Mouse (Mus musculus): ENCODE data around the gene Tspan9. TPM values are rescaled to one million over a fixed set of nuclear protein-coding genes. Genes with fewer than 3 reads are reported as not detected.

The Tspan9 gene
- polyA plus RNA-seq, 2 experiments, result 134 to 151 TPM

DNA sequence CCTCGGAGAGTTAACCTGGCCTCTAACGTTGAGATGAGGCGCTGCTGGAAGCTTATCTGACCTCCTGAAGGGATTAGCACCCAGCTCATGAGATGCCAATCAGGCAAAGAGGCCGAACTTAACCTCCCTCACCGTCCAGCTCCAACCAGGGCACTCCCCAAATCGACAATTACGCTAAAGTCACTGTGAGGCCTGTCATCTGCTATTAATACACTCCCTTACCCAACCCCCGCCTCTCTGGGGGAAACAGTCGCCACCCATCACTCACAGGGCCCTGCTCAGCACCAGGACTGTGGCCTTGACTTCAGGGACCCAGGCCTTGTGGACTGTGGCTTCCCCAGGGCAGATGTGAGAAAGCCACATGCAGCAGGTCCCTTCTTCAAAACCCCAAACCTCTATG is 157.0 kb downstream of the Tspan9 start:
- no peak for ATAC-seq (ENCODE audit: low FRiP score, low read depth)
- no peaks in the 10 kb centered on the region for H3K9me3 ChIP-seq (ENCODE audit: control insufficient read depth, low read length)
- WGBS, result 41% methylated on average over 9 of the region's 9 CpGs
- H3K27ac ChIP-seq (replicated peaks; ENCODE audit: low read depth, low read length), result no peak overlapping the region
- TF ChIP-seq POLR2A (IDR thresholded peaks at IDR 0.05; ENCODE audit: borderline replicate concordance, extremely low read depth, insufficient read depth, insufficient read length), result no peak
- no peak for DNase-seq (ENCODE audit: low spot score)
- no peaks in the 10 kb centered on the region; the same call in 1 of the 2 replicates for H3K36me3 ChIP-seq (ENCODE audit: control insufficient read depth, insufficient read depth, low read length)
- H3K27me3 ChIP-seq (ENCODE audit: control insufficient read depth, insufficient read depth, low read length), result no peaks in the 10 kb centered on the region
- no peak overlapping the region for H3K4me3 ChIP-seq (replicated peaks; ENCODE audit: low read length)
- no peak overlapping the region for H3K9ac ChIP-seq (ENCODE audit: low read depth, low read length, severe bottlenecking)
- no peak overlapping the region for H3K4me2 ChIP-seq (replicated peaks; ENCODE audit: low read depth, low read length, severe bottlenecking)
- peaks cover 12% of the 10 kb centered on the region for H3K4me1 ChIP-seq (ENCODE audit: control insufficient read depth, insufficient read depth, low read length)

DNA sequence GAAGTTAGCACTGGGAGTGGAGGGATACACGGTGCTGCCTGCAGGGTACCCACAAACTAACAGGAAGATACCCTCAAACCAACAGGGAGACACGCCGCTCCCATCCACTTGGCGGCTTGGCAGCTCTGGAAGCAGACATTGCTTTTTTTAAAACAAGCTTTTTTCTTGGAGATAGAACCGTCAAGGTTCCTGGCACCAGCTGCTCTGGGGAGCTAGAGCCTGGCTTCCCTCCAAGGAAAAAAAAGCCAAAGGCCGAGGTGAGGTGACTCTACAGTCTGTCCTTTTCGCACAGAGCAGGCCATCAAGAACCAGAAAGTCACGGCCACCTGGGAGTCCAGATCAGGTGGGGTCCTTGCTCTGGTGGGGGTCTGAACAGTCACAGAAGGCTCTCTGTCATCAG is 162.2 kb downstream of the Tspan9 start:
- no peak for DNase-seq (ENCODE audit: low spot score)
- no peaks in the 10 kb centered on the region for H3K27me3 ChIP-seq (ENCODE audit: control insufficient read depth, insufficient read depth, low read length)
- no peak for ATAC-seq (ENCODE audit: low FRiP score, low read depth)
- no peak overlapping the region for H3K4me2 ChIP-seq (replicated peaks; ENCODE audit: low read depth, low read length, severe bottlenecking)
- H3K9me3 ChIP-seq (ENCODE audit: control insufficient read depth, low read length), result no peaks in the 10 kb centered on the region
- 60% methylated on average over 8 of the region's 8 CpGs for WGBS
- no peak overlapping the region for H3K27ac ChIP-seq (replicated peaks; ENCODE audit: low read depth, low read length)
- H3K36me3 ChIP-seq (ENCODE audit: control insufficient read depth, insufficient read depth, low read length), result no peaks in the 10 kb centered on the region; the same call in 1 of the 2 replicates
- no peak overlapping the region for H3K4me3 ChIP-seq (replicated peaks; ENCODE audit: low read length)
- peaks cover 13% of the 10 kb centered on the region for H3K4me1 ChIP-seq (ENCODE audit: control insufficient read depth, insufficient read depth, low read length)
- no peak for TF ChIP-seq POLR2A (IDR thresholded peaks at IDR 0.05; ENCODE audit: borderline replicate concordance, extremely low read depth, insufficient read depth, insufficient read length)
- no peak overlapping the region for H3K9ac ChIP-seq (ENCODE audit: low read depth, low read length, severe bottlenecking)

DNA sequence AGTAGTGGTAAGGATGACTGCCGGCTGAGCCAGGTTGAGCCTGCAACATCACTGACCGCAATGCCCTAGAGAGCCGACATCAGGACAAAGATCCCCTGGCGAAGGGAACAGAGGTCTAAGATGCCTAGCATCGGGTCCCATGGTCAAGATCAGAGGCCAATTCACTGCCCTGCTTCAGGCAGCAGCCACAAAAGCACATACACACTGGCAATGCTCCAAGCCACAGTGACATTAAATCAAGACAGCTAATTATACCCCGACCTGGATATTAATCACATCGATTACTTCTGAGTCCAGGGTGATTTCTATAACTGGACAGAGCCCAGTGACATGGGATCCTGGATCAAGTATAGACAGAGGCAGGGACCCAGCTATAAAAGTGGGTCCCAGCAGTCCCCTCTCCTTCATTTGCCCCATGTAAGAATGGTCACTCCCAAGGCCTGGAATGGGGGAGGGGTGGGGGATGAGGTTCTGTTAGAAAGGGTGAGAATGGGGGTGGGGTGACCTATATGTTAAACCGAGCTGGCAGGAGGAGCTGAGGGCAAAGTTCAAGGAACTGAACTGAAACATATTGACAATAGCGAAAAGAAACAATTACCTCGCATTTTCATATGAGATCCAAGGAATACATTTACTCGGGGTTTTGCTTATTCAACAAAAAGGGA is 162.9 kb downstream of the Tspan9 start:
- WGBS, result 74% methylated on average over 11 of the region's 11 CpGs
- Histone ChIP-seq H3K9me3 (ENCODE audit: control insufficient read depth, low read length) (no peaks in the 10 kb centered on the region), H3K4me2 (replicated peaks; ENCODE audit: low read depth, low read length, severe bottlenecking) (no peak overlapping the region), H3K27ac (replicated peaks; ENCODE audit: low read depth, low read length) (no peak overlapping the region), H3K9ac (ENCODE audit: low read depth, low read length, severe bottlenecking) (no peak overlapping the region), H3K27me3 (ENCODE audit: control insufficient read depth, insufficient read depth, low read length) (no peaks in the 10 kb centered on the region), H3K4me3 (replicated peaks; ENCODE audit: low read length) (no peak overlapping the region), H3K4me1 (ENCODE audit: control insufficient read depth, insufficient read depth, low read length) (peaks cover 9% of the 10 kb centered on the region), H3K36me3 (ENCODE audit: control insufficient read depth, insufficient read depth, low read length) (no peaks in the 10 kb centered on the region; the same call in 1 of the 2 replicates)
- no peak for TF ChIP-seq POLR2A (IDR thresholded peaks at IDR 0.05; ENCODE audit: borderline replicate concordance, extremely low read depth, insufficient read depth, insufficient read length)
- DNase-seq (ENCODE audit: low spot score) (no peak), ATAC-seq (ENCODE audit: low FRiP score, low read depth) (no peak)

- no peak overlapping the region for H3K9ac ChIP-seq (ENCODE audit: low read depth, low read length, severe bottlenecking)
- H3K27me3 ChIP-seq (ENCODE audit: control insufficient read depth, insufficient read depth, low read length), result no peaks in the 10 kb centered on the region
- 92% methylated on average over 5 of the region's 5 CpGs for WGBS
- H3K4me1 ChIP-seq (ENCODE audit: control insufficient read depth, insufficient read depth, low read length), result peaks cover 8% of the 10 kb centered on the region; the same call in 1 of the 2 replicates
- H3K36me3 ChIP-seq (ENCODE audit: control insufficient read depth, insufficient read depth, low read length), result no peaks in the 10 kb centered on the region; the same call in 1 of the 2 replicates
- no peak overlapping the region for H3K4me2 ChIP-seq (replicated peaks; ENCODE audit: low read depth, low read length, severe bottlenecking)
- TF ChIP-seq POLR2A (IDR thresholded peaks at IDR 0.05; ENCODE audit: borderline replicate concordance, extremely low read depth, insufficient read depth, insufficient read length), result no peak
- H3K4me3 ChIP-seq (replicated peaks; ENCODE audit: low read length), result no peak overlapping the region
- ATAC-seq (ENCODE audit: low FRiP score, low read depth), result no peak
- H3K9me3 ChIP-seq (ENCODE audit: control insufficient read depth, low read length), result no peaks in the 10 kb centered on the region
- no peak for DNase-seq (ENCODE audit: low spot score)
- no peak overlapping the region for H3K27ac ChIP-seq (replicated peaks; ENCODE audit: low read depth, low read length)
Measured at GRCm38 (mm10) chr6:127979831-127980230, 163.6 kb downstream of the Tspan9 start.

- Histone ChIP-seq H3K4me1 (ENCODE audit: control insufficient read depth, insufficient read depth, low read length) (peaks cover 12% of the 10 kb centered on the region; the same call in 1 of the 2 replicates), H3K9ac (ENCODE audit: low read depth, low read length, severe bottlenecking) (0 out of 2 replicates have a peak overlapping the region, but pooled peaks have one; percentile 36), H3K4me2 (replicated peaks; ENCODE audit: low read depth, low read length, severe bottlenecking) (no peak overlapping the region), H3K36me3 (ENCODE audit: control insufficient read depth, insufficient read depth, low read length) (no peaks in the 10 kb centered on the region), H3K27ac (replicated peaks; ENCODE audit: low read depth, low read length) (no peak overlapping the region), H3K4me3 (replicated peaks; ENCODE audit: low read length) (no peak overlapping the region), H3K27me3 (ENCODE audit: control insufficient read depth, insufficient read depth, low read length) (no peaks in the 10 kb centered on the region), H3K9me3 (ENCODE audit: control insufficient read depth, low read length) (no peaks in the 10 kb centered on the region)
- TF ChIP-seq POLR2A (IDR thresholded peaks at IDR 0.05; ENCODE audit: borderline replicate concordance, extremely low read depth, insufficient read depth, insufficient read length), result no peak
- 24% methylated on average over 20 of the region's 20 CpGs for WGBS
- ATAC-seq (ENCODE audit: low FRiP score, low read depth), result no peak
- no peak for DNase-seq (ENCODE audit: low spot score)
Measured at GRCm38 (mm10) chr6:127978941-127979340, 164.5 kb downstream of the Tspan9 start.

Data from limb, embryonic 14.5 days (tissue).